Mouse (Mus musculus): ENCODE results near the gene Tpst1.

The Tpst1 gene

GRCm38 (mm10) chr5:130143977-130144333 is 70.8 kb downstream of the Tpst1 start:
- peak; percentile 50 for DNase-seq (ENCODE audit: low read depth, low spot score)

- peak; percentile 95 for DNase-seq (ENCODE audit: low read depth, low spot score)
Observed at GRCm38 (mm10) chr5:130144334-130145312, 71.5 kb downstream of the Tpst1 start, which contains the start of gene Kctd7. Kctd7 (plus strand) TSS chr5:130144861.

- no peak for DNase-seq (ENCODE audit: low read depth, low spot score)
Observed at GRCm38 (mm10) chr5:130145961-130146360, 72.8 kb downstream of the Tpst1 start.

DNA sequence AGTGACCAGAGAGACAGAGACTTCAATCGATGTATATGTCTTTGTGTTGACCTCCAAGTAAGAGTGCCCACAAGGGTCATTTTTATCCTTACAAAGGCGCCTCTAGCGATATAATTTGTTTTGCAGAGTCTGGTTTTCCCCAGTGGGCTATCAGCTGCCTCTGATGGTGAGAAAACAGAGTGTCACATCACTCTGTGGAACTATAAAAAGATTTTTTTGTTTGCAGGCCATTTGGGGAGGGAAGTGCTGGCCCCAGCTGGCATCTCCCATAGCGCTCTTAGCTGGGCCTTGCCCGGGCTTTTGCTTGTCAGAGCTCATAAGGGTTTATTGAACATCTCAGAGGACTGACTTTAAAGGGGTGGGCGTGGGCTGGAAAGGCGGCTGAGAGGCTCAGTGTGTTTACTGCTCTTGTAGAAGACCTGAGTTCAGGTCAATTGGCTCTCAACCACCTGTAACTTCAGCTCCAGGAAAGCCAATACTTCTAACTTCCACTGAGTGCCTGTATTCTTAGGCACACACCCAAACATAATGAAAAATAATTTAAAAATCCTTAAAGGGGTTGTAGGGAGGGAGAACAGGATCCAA is 76.7 kb downstream of the Tpst1 start:
- DNase-seq (ENCODE audit: low read depth, low spot score), result no peak

DNA sequence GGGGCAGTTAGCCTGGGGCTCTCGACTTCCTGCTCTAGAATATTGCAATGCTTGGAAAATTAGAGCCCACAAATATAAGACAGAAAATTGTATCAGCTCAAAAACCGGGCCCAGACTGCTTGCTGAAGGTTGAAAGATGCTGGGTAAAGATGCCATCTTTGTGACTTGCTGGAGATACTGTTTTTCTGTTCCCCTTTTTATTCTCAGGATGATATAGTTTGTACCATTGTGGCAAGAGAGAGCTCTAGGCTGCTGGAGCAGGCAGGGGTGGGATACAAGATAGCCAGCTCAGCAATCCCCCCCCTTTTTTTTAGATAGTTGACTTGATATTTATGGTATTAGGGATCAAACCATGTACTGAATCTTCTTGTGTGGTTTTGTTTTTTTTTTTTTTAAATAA is 81.2 kb downstream of the Tpst1 start:
- no peak for DNase-seq (ENCODE audit: low read depth, low spot score)

- DNase-seq (ENCODE audit: low read depth, low spot score), result no peak
Observed at GRCm38 (mm10) chr5:130158545-130158944, 85.4 kb downstream of the Tpst1 start.

- no peak for DNase-seq (ENCODE audit: low read depth, low spot score)
Observed at GRCm38 (mm10) chr5:130159761-130160201, 86.7 kb downstream of the Tpst1 start.

GRCm38 (mm10) chr5:130163670-130164069 is 90.5 kb downstream of the Tpst1 start:
- no peak for DNase-seq (ENCODE audit: low read depth, low spot score)

- DNase-seq (ENCODE audit: low read depth, low spot score), result no peak
Observed at GRCm38 (mm10) chr5:130165213-130165612, 92.1 kb downstream of the Tpst1 start.

- no peak for DNase-seq (ENCODE audit: low read depth, low spot score)
Observed at GRCm38 (mm10) chr5:130169109-130169508, 96.0 kb downstream of the Tpst1 start.

- no peak for DNase-seq (ENCODE audit: low read depth, low spot score)
Observed at GRCm38 (mm10) chr5:130170666-130171422, 97.7 kb downstream of the Tpst1 start.

GRCm38 (mm10) chr5:130171423-130171954 is 98.4 kb downstream of the Tpst1 start, which contains the start of gene Rabgef1:
Rabgef1 (plus strand) TSS chr5:130171798.
- peak; percentile 83 for DNase-seq (ENCODE audit: low read depth, low spot score)

DNA sequence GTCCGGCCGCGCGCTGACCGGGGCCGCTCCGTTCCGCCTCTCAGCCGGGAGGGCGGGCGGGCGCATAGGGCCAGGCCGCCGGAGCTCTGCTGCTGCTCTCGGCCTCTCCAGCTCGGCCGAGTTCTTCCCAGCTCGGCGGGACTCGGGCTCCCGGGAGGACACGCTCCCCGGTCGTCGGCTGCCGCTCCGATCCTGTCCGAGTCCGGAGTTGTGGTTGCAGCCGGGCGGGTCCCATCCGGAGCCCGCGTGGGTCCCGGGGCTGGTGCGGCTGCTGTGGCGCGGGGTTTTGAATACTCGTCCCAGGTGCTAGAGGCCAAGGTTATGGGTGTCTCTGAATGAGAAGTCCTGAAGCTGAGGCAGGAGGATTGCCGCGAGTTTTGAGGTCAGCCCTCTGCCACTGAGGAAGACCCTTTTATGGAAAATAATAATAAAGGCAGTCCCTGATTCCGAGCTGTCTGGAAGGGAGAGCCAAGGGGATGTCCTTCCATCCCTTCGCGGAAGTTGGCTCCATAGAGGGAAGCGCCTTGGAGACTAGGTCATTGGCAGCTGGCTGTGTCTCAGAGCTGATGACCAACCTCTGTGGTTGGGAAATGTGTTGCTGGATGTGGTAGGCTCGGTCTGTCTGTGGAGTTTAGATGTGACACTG is 99.0 kb downstream of the Tpst1 start:
- DNase-seq (ENCODE audit: low read depth, low spot score), result no peak

DNA sequence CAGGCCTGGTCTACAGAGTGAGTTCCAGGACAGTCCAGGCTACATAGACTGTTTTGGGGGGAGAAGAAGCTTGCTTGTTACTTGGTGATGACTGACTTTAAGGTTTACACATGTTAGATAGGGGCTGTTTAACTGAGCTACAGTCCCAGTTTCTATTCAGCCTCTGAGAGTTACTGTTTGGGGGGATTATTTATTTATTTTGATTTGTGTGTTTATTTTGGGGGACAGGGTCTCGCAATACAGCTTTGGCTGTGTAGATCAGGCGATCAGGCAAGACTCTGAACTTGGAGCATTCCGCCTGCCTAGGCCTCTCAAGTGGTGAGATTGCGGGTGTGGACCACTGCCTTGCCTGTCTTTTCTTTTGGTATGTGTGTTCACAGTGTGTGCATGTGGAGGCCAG is 99.9 kb downstream of the Tpst1 start:
- DNase-seq (ENCODE audit: low read depth, low spot score), result no peak

GRCm38 (mm10) chr5:130177871-130178270 is 104.7 kb downstream of the Tpst1 start:
- DNase-seq (ENCODE audit: low read depth, low spot score), result no peak

GRCm38 (mm10) chr5:130180362-130180761 is 107.2 kb downstream of the Tpst1 start:
- DNase-seq (ENCODE audit: low read depth, low spot score), result no peak

GRCm38 (mm10) chr5:130181740-130182540 is 108.8 kb downstream of the Tpst1 start:
- no peak for DNase-seq (ENCODE audit: low read depth, low spot score)

GRCm38 (mm10) chr5:130182541-130182821 is 109.4 kb downstream of the Tpst1 start:
- no peak for DNase-seq (ENCODE audit: low read depth, low spot score)

- no peak for DNase-seq (ENCODE audit: low read depth, low spot score)
Observed at GRCm38 (mm10) chr5:130184193-130184856, 111.2 kb downstream of the Tpst1 start.

DNA sequence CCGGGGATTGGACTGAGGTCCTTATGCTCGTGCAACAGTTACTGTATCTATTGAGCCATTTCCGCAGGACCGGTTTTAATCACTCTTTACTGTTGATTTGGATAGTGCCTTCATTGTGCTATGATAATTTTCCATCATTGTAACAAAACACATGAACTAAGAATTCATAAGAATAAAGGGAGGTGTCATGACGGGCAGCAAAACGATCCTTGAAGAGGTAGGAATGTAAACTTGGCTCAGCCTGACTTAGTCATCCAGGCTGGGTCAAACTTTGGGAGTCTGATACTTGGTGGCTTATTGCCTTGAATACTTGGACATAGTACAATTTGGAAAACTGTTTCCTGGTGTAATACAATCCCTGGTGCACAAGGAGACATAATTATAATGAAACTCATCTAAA is 112.2 kb downstream of the Tpst1 start:
- DNase-seq (ENCODE audit: low read depth, low spot score), result no peak
